Comparison of ENCODE assay signal across 8 mouse cellular contexts in the genomic region with DNA sequence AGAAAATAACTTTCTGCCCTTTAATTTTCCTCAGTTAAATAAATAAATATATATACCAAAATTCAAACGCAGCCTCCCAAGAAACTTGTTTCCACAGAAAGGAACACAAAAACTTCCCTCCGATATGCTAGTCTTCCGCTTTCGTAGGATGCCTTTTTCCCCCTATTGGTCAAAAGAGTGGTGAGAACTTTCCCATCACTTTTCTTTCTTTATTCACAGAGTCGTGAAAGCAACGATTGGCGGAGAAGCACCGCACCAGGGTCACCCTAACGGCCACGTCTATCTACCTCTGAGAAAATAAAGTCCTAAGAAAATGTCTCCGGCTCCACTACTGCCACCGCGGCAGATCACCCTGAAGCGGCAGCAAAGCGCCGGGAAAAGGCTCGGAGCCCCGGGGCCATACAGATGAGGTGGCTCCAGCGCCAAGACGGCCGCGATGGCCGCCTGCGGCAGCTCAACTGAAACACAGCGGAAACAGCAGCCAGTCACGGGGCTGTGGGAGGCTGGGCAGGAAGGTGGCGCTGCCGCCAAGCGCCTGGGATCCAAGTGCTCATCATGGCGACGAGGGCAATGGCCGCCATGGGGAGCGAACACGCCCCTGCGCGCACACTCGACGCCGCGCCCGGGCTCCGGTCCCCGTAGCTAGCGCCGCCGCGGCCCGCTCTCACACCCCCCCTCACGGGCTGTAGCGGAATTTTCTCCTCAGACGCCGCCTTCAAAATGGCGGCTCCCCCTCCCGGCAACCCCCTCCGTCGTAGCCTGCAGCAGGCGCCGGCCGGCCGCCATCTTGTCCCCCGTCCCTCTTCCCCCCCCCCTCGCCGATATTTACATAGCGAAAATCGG. TPM values are rescaled to one million over a fixed set of nuclear protein-coding genes. Genes with fewer than 3 reads are reported as not detected.
DNase-seq lines count a peak whose midpoint lies in the region; ATAC-seq and TF ChIP-seq lines count a peak whose summit lies in the region.

No protein-coding gene starts in this region.

- H3K4me1 ChIP-seq in embryonic facial prominence, embryonic 13.5 days: peaks cover 4% of the 10 kb centered on the region; the same call in 1 of the 2 replicates
- H3K4me1 ChIP-seq in heart, adult 2 months (ENCODE audit: control insufficient read depth, insufficient read depth, low read length): peaks cover 2% of the 10 kb centered on the region
- H3K4me1 ChIP-seq in limb, embryonic 13.5 days: peaks cover 5% of the 10 kb centered on the region
- peaks cover 8% of the 10 kb centered on the region for H3K4me1 ChIP-seq in midbrain, embryonic 15.5 days

- H3K4me2 ChIP-seq in embryonic facial prominence, embryonic 13.5 days: peak overlapping the region; percentile 70
- peak overlapping the region; percentile 71 for H3K4me2 ChIP-seq in limb, embryonic 13.5 days (replicated peaks)
- peak overlapping the region; percentile 65 for H3K4me2 ChIP-seq in midbrain, embryonic 15.5 days

- peak overlapping the region; percentile 91 for H3K9ac ChIP-seq in embryonic facial prominence, embryonic 13.5 days
- peak overlapping the region; percentile 99 for H3K9ac ChIP-seq in heart, adult 2 months (ENCODE audit: low read depth, low read length)
- peak overlapping the region; percentile 93 for H3K9ac ChIP-seq in limb, embryonic 13.5 days
- peak overlapping the region; percentile 79 for H3K9ac ChIP-seq in midbrain, embryonic 15.5 days

- H3K9me3 ChIP-seq in embryonic facial prominence, embryonic 13.5 days: no peaks in the 10 kb centered on the region
- no peaks in the 10 kb centered on the region for H3K9me3 ChIP-seq in limb, embryonic 13.5 days
- H3K9me3 ChIP-seq in midbrain, embryonic 15.5 days: no peaks in the 10 kb centered on the region

- no peaks in the 10 kb centered on the region for H3K36me3 ChIP-seq in embryonic facial prominence, embryonic 13.5 days
- H3K36me3 ChIP-seq in heart, adult 2 months (ENCODE audit: control insufficient read depth, insufficient read depth, low read length): peaks cover 5% of the 10 kb centered on the region
- no peaks in the 10 kb centered on the region for H3K36me3 ChIP-seq in limb, embryonic 13.5 days
- no peaks in the 10 kb centered on the region for H3K36me3 ChIP-seq in midbrain, embryonic 15.5 days (replicated peaks)

- peak; percentile 61 for TF ChIP-seq POLR2A in heart, adult 2 months (IDR thresholded peaks at IDR 0.05; ENCODE audit: insufficient read depth, low read depth, low read length)

- TF ChIP-seq EP300 in heart, adult 2 months (IDR thresholded peaks at IDR 0.05; ENCODE audit: insufficient read depth, low read depth, low read length): no peak

- peak; percentile 60 for TF ChIP-seq CTCF in heart, adult 2 months (IDR thresholded peaks at IDR 0.05)

- intact Hi-C loops in heart, adult 2 months (cut with DNase I): loop anchor here (2.0 to 5.0 kb wide), 3 partner anchors 35 to 110 kb away; partner anchors contain the start of gene Klhl15

- H3K27ac ChIP-seq in embryonic facial prominence, embryonic 13.5 days: peak overlapping the region; percentile 99
- H3K27ac ChIP-seq in heart, adult 2 months: peak overlapping the region; percentile 96
- H3K27ac ChIP-seq in limb, embryonic 13.5 days: peak overlapping the region; percentile 99
- H3K27ac ChIP-seq in midbrain, embryonic 15.5 days: peak overlapping the region; percentile 99

- H3K4me3 ChIP-seq in embryonic facial prominence, embryonic 13.5 days: peak overlapping the region; percentile 58
- H3K4me3 ChIP-seq in heart, adult 2 months: peak overlapping the region; percentile 65
- H3K4me3 ChIP-seq in limb, embryonic 13.5 days: peak overlapping the region; percentile 60
- peak overlapping the region; percentile 59 for H3K4me3 ChIP-seq in midbrain, embryonic 15.5 days

- peak; percentile 91 for ATAC-seq in embryonic facial prominence, embryonic 13.5 days (ENCODE audit: insufficient number of reproducible peaks, insufficient read depth, low FRiP score, low TSS enrichment, low read depth)
- peak; percentile 89 for ATAC-seq in limb, embryonic 13.5 days (ENCODE audit: low FRiP score, low read depth)
- peak; percentile 92 for ATAC-seq in midbrain, embryonic 15.5 days (replicated peaks)

- peak; percentile 89 for DNase-seq in 416B (ENCODE audit: low read depth)
- peak; percentile 55 to 64 for DNase-seq in adrenal gland, postnatal 4 days (ENCODE audit: low spot score in 2 of 2)
- peak; percentile 87 to 91 for DNase-seq in heart, adult 2 months
- DNase-seq in kidney, adult 8-10 months: peak; percentile 86 to 88
- peak; percentile 69 to 77 for DNase-seq in spleen, adult 18-20 months

- peaks cover 35% of the 10 kb centered on the region for H3K27me3 ChIP-seq in embryonic facial prominence, embryonic 13.5 days
- no peaks in the 10 kb centered on the region for H3K27me3 ChIP-seq in heart, adult 2 months (ENCODE audit: control insufficient read depth, insufficient read depth, low read length)
- peaks cover 49% of the 10 kb centered on the region for H3K27me3 ChIP-seq in limb, embryonic 13.5 days
- peaks cover 36% of the 10 kb centered on the region for H3K27me3 ChIP-seq in midbrain, embryonic 15.5 days (replicated peaks)

- H3K79me2 ChIP-seq in heart, adult 2 months (replicated peaks; ENCODE audit: control insufficient read depth, insufficient read depth, low read length): no peaks in the 10 kb centered on the region

- 23% methylated on average over 65 of the region's 65 CpGs for WGBS in embryonic facial prominence, embryonic 13.5 days
- 18% methylated on average over 55 of the region's 65 CpGs for WGBS in heart, adult 2 months
- WGBS in limb, embryonic 13.5 days: 25% methylated on average over 63 of the region's 65 CpGs
- WGBS in midbrain, embryonic 15.5 days: 20% methylated on average over 53 of the region's 65 CpGs

RNA-seq across cellular contexts. Expression of gene Zfx, which starts 1.4 kb away (rescaled TPM):
- total RNA-seq in adrenal gland, postnatal 4 days (2021): 10 to 100 TPM; 43.2 to 47.0 TPM
- 31.4 and 33.6 TPM in 2 replicates for polyA plus RNA-seq in embryonic facial prominence, embryonic 13.5 days (2015; fragmentation: Nextera tagmentation; extraction: Ambion mirVana)
- 10 to 100 TPM; 18.8 to 23.7 TPM for total RNA-seq in heart, adult 2 months (2021)
- 4.5 and 12.6 TPM in 2 replicates for polyA plus RNA-seq in heart, adult 2 months (2012; rRNA removed)
- 34.0 and 34.9 TPM in 2 replicates for polyA plus RNA-seq in limb, embryonic 13.5 days (2015; fragmentation: Nextera tagmentation; extraction: Ambion mirVana)
- 25.6 and 26.5 TPM in 2 replicates for polyA plus RNA-seq in midbrain, embryonic 15.5 days (2015; fragmentation: Nextera tagmentation; extraction: Ambion mirVana)

Comparison
In these comparisons a context has a peak if more than half of its experiments do, and no peak if none do; other contexts are left out.
1. Peak in every context shown above with its lines: DNase-seq, ATAC-seq, H3K4me3 ChIP-seq and H3K27ac ChIP-seq.